Mouse (Mus musculus) v-Abl transformed pro-B cells (cell line): Measurements from ENCODE around the gene Abtb1.

Experiments
- in situ Hi-C, 2 experiments: fragments of 400-800 bp; cut with MboI; formaldehyde crosslinking; loops; one replicate each; pipeline ENCODE4 v1.15.1; 2025; ENCODE audit not compliant: unreplicated experiment in 2 of 2

Gene Abtb1

GRCm38 (mm10) chr6:88811396-88811795, 30.4 kb downstream of the Abtb1 start:
- in situ Hi-C loops, result loop anchor here (5.0 kb wide), 2 partner anchors 84 to 89 kb away; partner anchors contain the start of gene Mgll (in 1 of the 2)

GRCm38 (mm10) chr6:88810291-88810690, 31.5 kb downstream of the Abtb1 start:
- in situ Hi-C loops, result loop anchor here (5.0 kb wide), 2 partner anchors 83 to 88 kb away; partner anchors contain the start of gene Mgll (in 1 of the 2)

GRCm38 (mm10) chr6:88809091-88810037, 32.4 kb downstream of the Abtb1 start:
- in situ Hi-C loops, result loop anchor here (5.0 kb wide), 2 partner anchors 82 to 87 kb away; partner anchors contain the start of gene Mgll (in 1 of the 2)

- in situ Hi-C loops, result no loop called here
Observed at GRCm38 (mm10) chr6:88804966-88805577, 36.7 kb downstream of the Abtb1 start.

- in situ Hi-C loops, result no loop called here
Observed at GRCm38 (mm10) chr6:88803957-88804695, 37.7 kb downstream of the Abtb1 start.

- in situ Hi-C loops, result no loop called here
Observed at GRCm38 (mm10) chr6:88803051-88803450, 38.7 kb downstream of the Abtb1 start.

- in situ Hi-C loops, result no loop called here
Observed at GRCm38 (mm10) chr6:88800735-88801134, 41.0 kb downstream of the Abtb1 start.

- in situ Hi-C loops, result no loop called here
Observed at GRCm38 (mm10) chr6:88800191-88800590, 41.6 kb downstream of the Abtb1 start.

- in situ Hi-C loops, result no loop called here
Observed at GRCm38 (mm10) chr6:88794561-88794971, 47.2 kb downstream of the Abtb1 start.

GRCm38 (mm10) chr6:88793872-88794271, 47.9 kb downstream of the Abtb1 start:
- in situ Hi-C loops, result no loop called here

GRCm38 (mm10) chr6:88793243-88793642, 48.5 kb downstream of the Abtb1 start:
- in situ Hi-C loops, result no loop called here

- in situ Hi-C loops, result no loop called here
Observed at GRCm38 (mm10) chr6:88792147-88792691, 49.6 kb downstream of the Abtb1 start.

- in situ Hi-C loops, result no loop called here
Observed at GRCm38 (mm10) chr6:88791299-88791698, 50.5 kb downstream of the Abtb1 start.

GRCm38 (mm10) chr6:88788219-88788618, 53.6 kb downstream of the Abtb1 start:
- in situ Hi-C loops, result no loop called here

GRCm38 (mm10) chr6:88787496-88787895, 54.3 kb downstream of the Abtb1 start:
- in situ Hi-C loops, result no loop called here

- in situ Hi-C loops, result no loop called here
Observed at GRCm38 (mm10) chr6:88786732-88787445, 54.9 kb downstream of the Abtb1 start.
